Mouse (Mus musculus) CD8-positive naive resting alpha-beta T cell, adult 2 months (primary cell): ENCODE results near the gene Grip1.
"Not testable (repeated sequence)": the region's sequence is repeated elsewhere in the genome, so short reads cannot be mapped to it uniquely, and the experiment has no call there.

Source experiments
- DNase-seq, 2 experiments: peaks; one replicate each; pipeline ENCODE4 v3.0.0; 2022; ENCODE audit warnings: low read depth in 2 of 2, low spot score in 2 of 2

The Grip1 gene

DNA sequence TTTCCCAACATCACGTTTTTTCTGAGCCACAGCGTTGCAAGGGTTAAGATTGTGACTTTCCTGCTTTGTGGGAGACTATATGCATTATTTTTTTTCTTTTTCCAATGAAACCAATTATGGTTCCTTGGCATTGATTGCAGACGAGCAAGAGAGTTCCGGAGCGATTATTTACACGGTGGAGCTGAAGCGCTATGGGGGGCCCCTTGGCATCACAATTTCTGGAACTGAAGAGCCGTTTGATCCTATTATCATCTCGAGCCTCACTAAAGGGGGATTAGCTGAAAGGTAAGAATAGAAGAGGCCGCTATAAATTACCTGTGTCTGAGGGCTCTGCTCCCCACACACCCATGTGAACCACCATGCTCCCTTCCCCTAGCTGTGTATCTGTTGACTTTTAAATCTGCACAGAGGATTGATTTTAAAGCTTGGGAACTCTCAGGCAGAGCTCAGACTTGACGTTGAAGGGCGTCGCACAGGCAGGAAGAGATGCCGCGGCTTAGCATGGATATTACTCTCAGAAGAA lies 581.6 kb downstream of the Grip1 start:
- DNase-seq = no peak

- DNase-seq = no peak
Observed at GRCm38 (mm10) chr10:120035824-120036223, 582.2 kb downstream of the Grip1 start.

- no peak for DNase-seq
Observed at GRCm38 (mm10) chr10:120038194-120038593, 584.6 kb downstream of the Grip1 start.

DNA sequence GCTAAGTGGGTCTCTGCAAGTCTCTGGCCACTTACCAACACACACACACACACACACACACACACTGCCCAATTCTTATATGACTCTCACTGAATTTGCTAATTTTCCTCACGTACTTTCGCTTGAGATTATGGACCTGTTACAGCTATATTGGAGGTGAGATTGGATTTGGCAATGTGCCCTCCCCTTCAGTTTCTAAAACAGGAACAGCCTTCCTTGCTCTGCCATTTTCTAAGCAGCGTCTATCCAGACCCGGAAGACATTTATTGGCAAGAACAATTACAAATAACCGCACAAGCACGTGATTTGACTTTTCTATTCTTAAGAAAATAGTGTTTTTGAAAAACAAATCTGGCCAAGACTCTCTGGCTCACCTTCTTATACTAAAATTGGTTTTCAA lies 590.6 kb downstream of the Grip1 start:
- no peak for DNase-seq

DNA sequence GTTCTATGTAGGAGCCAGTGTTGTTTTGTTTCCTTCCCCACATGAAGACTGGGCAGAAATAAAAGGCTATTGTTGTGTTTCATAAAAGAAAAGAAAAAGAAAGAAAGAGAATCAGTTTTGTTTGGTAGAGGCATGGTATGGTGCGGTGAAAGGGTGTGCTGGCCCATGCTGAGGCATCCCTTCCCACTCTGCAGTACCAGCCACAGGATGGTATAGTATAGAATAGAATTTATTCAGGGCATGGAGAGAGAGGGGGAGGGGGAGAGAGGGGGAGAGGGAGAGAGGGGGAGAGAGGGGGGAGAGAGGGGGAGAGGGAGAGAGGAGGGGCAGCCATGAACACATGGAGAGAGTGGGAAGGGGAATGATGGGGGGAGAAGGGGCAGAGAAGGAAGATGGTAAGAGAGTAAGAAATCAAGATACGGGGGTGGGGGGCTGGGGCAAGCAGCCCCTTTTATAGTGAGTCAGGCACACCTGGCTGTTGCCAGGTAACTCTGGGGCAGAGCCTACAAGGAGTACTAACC lies 591.1 kb downstream of the Grip1 start:
- no peak for DNase-seq

GRCm38 (mm10) chr10:120060579-120061237 lies 607.1 kb downstream of the Grip1 start:
- DNase-seq = no peak

- no peak for DNase-seq
Observed at GRCm38 (mm10) chr10:120061238-120062130, 607.9 kb downstream of the Grip1 start.

- DNase-seq = peak; percentile 26 to 38
Observed at GRCm38 (mm10) chr10:120064424-120064823, 610.8 kb downstream of the Grip1 start.

- DNase-seq = no peak
Observed at GRCm38 (mm10) chr10:120066319-120066718, 612.7 kb downstream of the Grip1 start.

DNA sequence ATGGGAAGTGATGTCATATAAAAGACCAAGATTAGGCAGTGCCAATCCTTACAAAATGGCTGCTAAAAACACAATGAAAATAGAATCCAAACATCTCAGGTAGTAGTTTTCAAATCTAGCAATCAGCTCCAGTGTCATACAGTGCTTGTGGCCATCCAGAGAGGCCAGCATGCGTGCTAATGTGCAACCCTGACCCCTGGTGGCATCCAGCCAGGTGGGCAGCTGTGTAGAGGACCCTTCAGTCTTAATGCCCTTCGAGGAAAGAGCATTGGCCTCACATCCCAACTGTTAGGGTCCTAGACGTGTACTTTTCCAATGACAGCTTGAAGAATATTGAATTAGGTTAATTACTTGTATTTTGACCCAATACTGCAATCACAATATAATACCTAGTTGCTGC lies 624.2 kb downstream of the Grip1 start:
- no peak for DNase-seq

GRCm38 (mm10) chr10:120092548-120092947 lies 638.9 kb downstream of the Grip1 start:
- no peak for DNase-seq

DNA sequence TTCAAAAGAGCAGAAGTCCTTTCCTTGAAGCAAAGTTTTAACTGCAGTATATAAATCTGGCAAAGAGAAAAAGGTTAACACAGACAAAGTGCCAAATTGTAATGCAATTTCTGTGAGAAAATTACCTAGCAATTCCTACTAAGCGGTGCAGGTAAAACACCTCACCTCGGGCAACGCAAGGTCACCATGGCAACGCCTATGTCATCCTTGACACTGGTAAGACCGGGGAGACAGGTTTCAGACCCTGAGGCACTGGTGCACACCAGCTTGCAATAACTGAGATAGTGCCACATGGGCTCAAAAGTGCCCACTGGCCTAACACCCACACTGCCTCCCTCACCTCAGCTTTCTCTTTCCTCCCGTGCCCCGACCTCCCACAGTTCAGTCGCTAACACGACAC lies 641.5 kb downstream of the Grip1 start:
- DNase-seq = no peak

GRCm38 (mm10) chr10:120095716-120096115 lies 642.1 kb downstream of the Grip1 start:
- DNase-seq = no peak

- DNase-seq = no peak
Observed at GRCm38 (mm10) chr10:120097564-120097963, 643.9 kb downstream of the Grip1 start.

DNA sequence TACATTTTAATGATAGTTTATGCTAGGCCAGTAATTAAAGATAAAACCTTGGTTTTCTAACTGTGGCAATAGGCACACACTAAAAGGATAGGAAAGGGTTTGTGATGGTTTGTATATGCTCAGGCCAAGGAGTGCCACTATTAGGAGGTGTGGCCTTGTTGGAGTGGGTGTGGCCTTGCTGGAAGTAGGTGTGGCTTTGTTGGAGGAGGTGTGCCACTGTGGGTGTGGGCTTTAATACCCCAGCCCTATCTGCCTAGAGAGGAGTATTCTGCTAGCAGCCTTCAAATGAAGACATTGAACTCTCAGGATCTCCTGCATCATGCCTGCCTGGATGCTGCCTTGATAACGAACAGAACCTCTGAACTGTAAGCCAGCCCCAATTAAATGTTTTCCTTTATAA lies 647.2 kb downstream of the Grip1 start:
- DNase-seq = no peak

DNA sequence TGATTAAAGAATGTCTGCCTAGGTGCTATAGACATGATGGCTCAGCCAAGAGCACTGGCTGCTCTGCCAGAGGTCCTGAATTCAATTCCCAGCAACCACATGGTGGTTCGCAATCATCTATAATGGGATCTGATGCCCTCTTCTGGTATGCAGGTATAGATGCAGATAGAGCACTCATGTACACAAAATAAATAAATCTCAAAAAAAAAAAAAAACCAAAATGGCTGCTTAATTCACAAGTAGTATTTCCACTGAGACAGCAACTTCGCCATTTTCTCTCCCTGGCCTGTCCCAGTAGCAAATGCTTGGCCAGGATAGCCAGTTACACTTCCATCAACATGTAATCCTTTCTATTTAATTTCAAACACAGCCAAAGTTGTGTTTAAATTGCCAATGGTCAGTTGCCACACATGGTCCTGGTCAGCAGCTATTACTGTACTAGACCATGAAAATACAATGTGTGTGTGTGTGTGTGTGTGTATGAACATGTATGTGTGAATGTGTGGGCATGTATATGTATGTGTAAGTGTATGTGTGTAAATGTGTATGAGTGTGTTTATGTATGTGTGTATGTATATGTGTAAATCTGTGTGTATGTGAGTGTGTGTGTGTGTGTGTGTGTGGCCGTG lies 658.2 kb downstream of the Grip1 start:
- no peak for DNase-seq

DNA sequence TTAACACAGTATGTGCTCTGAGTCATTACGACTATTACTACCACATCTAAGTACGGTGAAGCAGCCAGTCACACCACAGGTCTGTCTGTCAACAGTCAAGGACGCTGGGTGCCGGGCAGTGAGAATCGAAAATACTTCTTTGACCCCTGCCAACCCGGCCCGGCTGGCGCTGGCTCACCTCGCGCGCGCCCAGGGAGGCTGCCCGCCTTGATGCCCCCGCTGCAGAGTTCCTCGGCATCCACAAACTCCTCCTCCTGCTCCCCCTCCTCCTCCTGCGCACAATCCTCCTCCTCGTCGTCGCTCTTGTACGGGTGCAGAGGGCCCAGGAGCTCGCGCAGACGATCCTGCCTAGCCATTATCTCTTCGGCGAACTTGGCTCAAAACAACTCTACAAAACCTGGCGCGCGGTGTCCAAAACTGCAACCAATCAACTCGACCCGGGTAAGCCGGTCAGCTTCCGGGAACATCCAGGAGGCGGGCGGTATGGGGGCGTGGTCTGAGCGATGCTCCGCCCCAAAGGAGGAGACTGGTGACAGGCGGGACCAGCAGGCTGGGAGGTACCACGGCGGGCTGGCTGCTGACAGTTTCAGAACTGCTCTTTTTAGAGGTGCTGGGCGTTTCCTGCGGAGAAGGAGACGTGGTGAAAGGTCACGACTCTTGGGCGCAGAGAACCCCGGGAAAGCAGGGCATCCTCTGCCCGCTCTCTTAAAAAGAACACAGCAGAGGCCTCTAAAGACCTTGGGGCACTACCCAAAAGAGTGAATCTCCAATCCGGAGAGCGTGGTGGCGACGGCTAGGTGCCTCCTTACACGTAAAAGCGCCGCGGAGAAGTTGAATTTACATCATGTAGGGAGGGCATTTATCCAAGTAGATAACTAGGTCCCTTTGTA lies 659.1 kb downstream of the Grip1 start, which contains the start of gene Helb:
Gene Helb, minus strand, starts transcription at position 481 of the 890 bp plus-strand sequence.
- peak; percentile 99 to 100 for DNase-seq

DNA sequence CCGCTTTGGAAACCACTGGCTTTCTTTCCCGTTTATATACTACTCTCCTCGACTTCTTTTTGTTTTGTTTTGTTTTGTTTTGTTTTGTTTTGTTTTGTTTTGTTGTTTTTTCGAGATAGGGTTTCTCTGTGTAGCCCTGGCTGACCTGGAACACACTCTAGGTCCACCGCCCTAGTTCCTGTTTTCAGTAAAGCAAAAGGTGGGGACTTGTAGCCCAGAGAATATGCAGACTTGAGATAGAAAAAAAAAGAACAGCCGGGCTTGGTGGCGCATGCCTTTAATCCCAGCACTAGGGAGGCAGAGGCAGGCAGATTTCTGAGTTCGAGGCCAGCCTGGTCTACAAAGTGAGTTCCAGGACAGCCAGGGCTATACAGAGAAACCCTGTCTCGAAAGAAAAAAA lies 659.9 kb downstream of the Grip1 start:
- not testable (repeated sequence) for DNase-seq

DNA sequence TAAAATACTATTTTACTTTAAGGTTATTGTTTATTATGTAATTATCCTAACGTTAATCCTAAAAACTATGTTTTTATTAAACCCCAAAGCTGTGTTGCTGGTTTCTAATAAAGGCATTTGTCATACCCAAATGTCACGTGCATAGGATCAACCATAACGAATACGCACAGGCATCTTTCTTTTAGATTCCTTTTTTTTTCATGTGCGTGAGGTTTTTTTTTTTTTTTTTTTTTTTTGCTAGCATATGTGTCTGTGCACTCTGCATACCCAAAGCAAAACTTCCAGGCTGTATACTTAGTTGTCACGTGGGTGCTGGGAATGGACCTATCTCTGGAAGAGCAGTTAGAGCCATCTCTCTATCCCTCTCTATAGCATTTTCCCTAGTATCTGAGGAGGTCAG lies 660.4 kb downstream of the Grip1 start:
- no peak for DNase-seq

DNA sequence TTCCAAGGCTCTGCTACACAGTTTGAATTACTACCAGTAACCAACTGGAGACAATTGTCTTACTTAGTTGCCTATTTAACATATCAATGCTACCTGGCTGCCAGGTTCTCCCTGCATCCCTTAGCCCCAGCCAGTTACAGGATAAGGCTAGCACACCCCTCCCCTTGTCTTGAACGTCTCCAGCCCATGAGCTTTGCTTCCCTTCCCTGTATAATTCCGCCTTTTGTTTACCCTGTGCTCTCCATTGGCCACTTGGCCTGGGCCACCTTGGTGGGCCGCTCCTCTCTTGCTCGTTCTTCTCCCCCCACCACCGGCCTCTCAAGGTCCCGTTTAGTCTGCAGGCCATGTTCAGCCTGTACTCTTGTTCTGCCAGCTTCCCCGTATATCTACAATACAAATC lies 660.9 kb downstream of the Grip1 start:
- DNase-seq = no peak
